Mouse (Mus musculus): ENCODE results near the gene Dock7.

DNA sequence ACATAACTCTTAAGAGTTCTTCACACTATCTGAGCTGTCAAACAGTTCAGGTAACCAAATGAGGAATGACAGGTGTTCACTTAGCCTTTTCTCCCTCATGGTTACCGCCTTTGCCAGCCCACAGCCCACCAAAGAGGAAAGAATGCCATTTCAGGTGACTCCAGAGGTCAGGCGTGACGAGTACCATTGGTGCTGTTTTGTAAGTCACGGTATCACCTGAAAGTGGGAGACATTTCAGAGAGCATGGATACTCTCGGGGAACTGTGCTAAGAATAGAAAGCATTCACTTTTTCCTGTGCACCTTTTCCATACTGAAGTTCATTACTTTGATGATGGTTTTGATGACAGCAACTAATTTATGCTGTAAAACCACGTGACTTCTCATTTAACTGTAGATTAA lies 184.7 kb downstream of the Dock7 start:
- TF ChIP-seq EP300 (IDR thresholded peaks at IDR 0.05; ENCODE audit: insufficient read depth, low read depth, low read length) (no peak), CTCF (IDR thresholded peaks at IDR 0.05) (no peak)
